11 mouse cellular contexts compared by ENCODE assay signal in the genomic region with DNA sequence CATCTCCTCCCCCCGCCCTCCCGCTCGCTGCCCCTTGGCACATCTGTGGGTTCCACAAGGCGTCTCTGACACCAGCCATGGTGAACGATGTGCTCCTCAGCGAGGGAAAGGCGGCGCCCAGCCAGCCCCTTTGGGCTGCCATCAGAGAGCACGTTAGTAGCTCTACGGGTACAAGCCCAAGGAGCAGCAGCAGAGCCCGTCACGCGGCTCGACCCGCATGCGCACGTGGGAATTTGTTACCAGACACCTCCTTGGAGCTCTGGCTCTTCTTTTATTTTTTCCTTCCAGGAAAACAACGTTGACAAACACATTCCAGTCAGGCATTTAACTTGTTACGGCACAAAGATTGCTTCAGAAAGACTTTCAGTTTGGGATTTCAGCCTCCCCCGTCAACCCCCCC. TPM values are rescaled to one million over a fixed set of nuclear protein-coding genes. Genes with fewer than 3 reads are reported as not detected.
DNase-seq lines count a peak whose midpoint lies in the region; ATAC-seq and TF ChIP-seq lines count a peak whose summit lies in the region.
"Had no signal": no experiment of that assay in that cellular context is flagged by ENCODE, and none has a peak within 500 bp of the region (broad histone marks: within the 10 kb centered on the region; RNA-seq: fewer than 3 reads in every experiment).

No protein-coding gene starts in this region.

- no peaks in the 10 kb centered on the region for H3K4me1 ChIP-seq in intestine, postnatal 0 days (replicated peaks; ENCODE audit: control insufficient read depth, insufficient read depth, low read length)
- H3K4me1 ChIP-seq in intestine, embryonic 15.5 days (replicated peaks): no peaks in the 10 kb centered on the region
- peaks cover 10% of the 10 kb centered on the region; the same call in 1 of the 2 replicates for H3K4me1 ChIP-seq in lung, embryonic 16.5 days (replicated peaks; ENCODE audit: control insufficient read depth, insufficient read depth, low read length)
- no peaks in the 10 kb centered on the region for H3K4me1 ChIP-seq in cerebellum, adult 2 months (ENCODE audit: control insufficient read depth, insufficient read depth, low read length)

- intact Hi-C loops in gastrocnemius, postnatal 14 days (cut with DNase I; ENCODE audit: low total_unique reads): no loop called here

- H3K4me2 ChIP-seq in intestine, postnatal 0 days (replicated peaks; ENCODE audit: low read depth): 0 out of 2 replicates have a peak overlapping the region, but pooled peaks have one; percentile 6
- H3K4me2 ChIP-seq in intestine, embryonic 15.5 days (replicated peaks): no peak overlapping the region
- H3K4me2 ChIP-seq in lung, embryonic 16.5 days (ENCODE audit: low read depth, low read length): peak overlapping the region; percentile 17; the same call in 1 of the 2 replicates
- H3K4me2 ChIP-seq: stomach, embryonic 15.5 days had no signal

- no peak for TF ChIP-seq CTCF in intestine, postnatal 0 days (IDR thresholded peaks at IDR 0.05; ENCODE audit: low read depth)
- no peak for TF ChIP-seq CTCF in cerebellum, adult 2 months (IDR thresholded peaks at IDR 0.05; ENCODE audit: borderline replicate concordance, insufficient read depth, low read depth, low read length)

- H3K36me3 ChIP-seq in intestine, postnatal 0 days (ENCODE audit: control insufficient read depth, insufficient read depth): no peaks in the 10 kb centered on the region
- no peaks in the 10 kb centered on the region for H3K36me3 ChIP-seq in intestine, embryonic 15.5 days
- H3K36me3 ChIP-seq in lung, embryonic 16.5 days (ENCODE audit: control insufficient read depth, insufficient read depth, low read length): no peaks in the 10 kb centered on the region
- H3K36me3 ChIP-seq: stomach, embryonic 15.5 days had no signal

- no peaks in the 10 kb centered on the region for H3K27me3 ChIP-seq in intestine, postnatal 0 days (replicated peaks; ENCODE audit: control insufficient read depth, insufficient read depth, low read length)
- no peaks in the 10 kb centered on the region for H3K27me3 ChIP-seq in intestine, embryonic 15.5 days (replicated peaks)
- no peaks in the 10 kb centered on the region for H3K27me3 ChIP-seq in lung, embryonic 16.5 days (ENCODE audit: control insufficient read depth, insufficient read depth, low read depth, low read length)
- H3K27me3 ChIP-seq in cerebellum, adult 2 months (ENCODE audit: control insufficient read depth, insufficient read depth, low read length): no peaks in the 10 kb centered on the region
- H3K27me3 ChIP-seq: stomach, embryonic 15.5 days had no signal

- no peak for ATAC-seq in intestine, postnatal 0 days
- ATAC-seq in intestine, embryonic 15.5 days: no peak
- peak; percentile 41; the same call in 1 of the 2 replicates for ATAC-seq in lung, embryonic 16.5 days (ENCODE audit: low read depth)
- no peak for ATAC-seq in monocyte, adult 5-6 weeks (replicated peaks; ENCODE audit: insufficient number of reproducible peaks, low FRiP score, low TSS enrichment, poor library complexity, severe bottlenecking)

- no peaks in the 10 kb centered on the region for H3K9me3 ChIP-seq in intestine, postnatal 0 days (ENCODE audit: control insufficient read depth)
- H3K9me3 ChIP-seq in intestine, embryonic 15.5 days: no peaks in the 10 kb centered on the region
- H3K9me3 ChIP-seq in lung, embryonic 16.5 days (ENCODE audit: control insufficient read depth, low read length): no peaks in the 10 kb centered on the region
- H3K9me3 ChIP-seq: stomach, embryonic 15.5 days had no signal

- no peak for TF ChIP-seq POLR2A in cerebellum, adult 2 months (IDR thresholded peaks at IDR 0.05; ENCODE audit: borderline replicate concordance, insufficient read depth, low read length)

- DNase-seq in MN1 (ENCODE audit: low spot score): peak; percentile 41
- peak; percentile 81 for DNase-seq in gastrocnemius, postnatal 14 days
- DNase-seq in thymus, postnatal 4 days: no peak
- no peak for DNase-seq in cerebellum, adult 2 months
- DNase-seq: cerebellum, postnatal 10 days had no signal

- no peak overlapping the region for H3K27ac ChIP-seq in intestine, postnatal 0 days (ENCODE audit: low read depth, low read length)
- no peak overlapping the region for H3K27ac ChIP-seq in intestine, embryonic 15.5 days
- no peak overlapping the region for H3K27ac ChIP-seq in lung, embryonic 16.5 days (ENCODE audit: low read length)
- no peak overlapping the region for H3K27ac ChIP-seq in cerebellum, adult 2 months (ENCODE audit: insufficient read depth, low read length)
- H3K27ac ChIP-seq: stomach, embryonic 15.5 days had no signal

- H3K4me3 ChIP-seq in intestine, postnatal 0 days (ENCODE audit: low read depth, low read length): no peak overlapping the region
- H3K4me3 ChIP-seq in intestine, embryonic 15.5 days (replicated peaks): no peak overlapping the region
- no peak overlapping the region for H3K4me3 ChIP-seq in lung, embryonic 16.5 days (ENCODE audit: low read length)
- H3K4me3 ChIP-seq in cerebellum, adult 2 months (replicated peaks; ENCODE audit: insufficient read depth, low read depth, low read length): no peak overlapping the region
- H3K4me3 ChIP-seq: myocyte; stomach, embryonic 15.5 days had no signal

- H3K9ac ChIP-seq in intestine, postnatal 0 days (ENCODE audit: low read depth, low read length): no peak overlapping the region
- H3K9ac ChIP-seq in intestine, embryonic 15.5 days: no peak overlapping the region
- no peak overlapping the region for H3K9ac ChIP-seq in lung, embryonic 16.5 days (ENCODE audit: low read length)
- H3K9ac ChIP-seq: stomach, embryonic 15.5 days had no signal

- 48% methylated on average over 20 of the region's 20 CpGs for WGBS in intestine, postnatal 0 days
- WGBS in intestine, embryonic 15.5 days: 46% methylated on average over 20 of the region's 20 CpGs
- 31% methylated on average over 20 of the region's 20 CpGs for WGBS in lung, embryonic 16.5 days
- WGBS in cerebellum, adult 2 months: 59% methylated on average over 20 of the region's 20 CpGs

RNA-seq across cellular contexts. Expression of a gene that starts 23.0 kb away (rescaled TPM):
- polyA plus RNA-seq in intestine, postnatal 0 days (2015; fragmentation: Nextera tagmentation; extraction: Ambion mirVana): 6.9 and 8.3 TPM in 2 replicates
- polyA plus RNA-seq in intestine, embryonic 15.5 days (2015; fragmentation: Nextera tagmentation; extraction: Ambion mirVana): 10.7 and 11.2 TPM in 2 replicates
- total RNA-seq in gastrocnemius, postnatal 14 days (2021): 10 to 100 TPM; 19.8 to 20.4 TPM
- polyA plus RNA-seq in lung, embryonic 16.5 days (2015; fragmentation: Nextera tagmentation; extraction: Ambion mirVana): 13.0 and 14.4 TPM in 2 replicates
- polyA plus RNA-seq in cerebellum, adult 2 months (2012; rRNA removed): 37.0 and 41.0 TPM in 2 replicates
- total RNA-seq in monocyte, adult 5-6 weeks (2017): 0.19 to 0.21 TPM in 2 of 3 replicates, not detected in the other

RNA-seq across cellular contexts. Expression of a gene that starts 53.7 kb away (rescaled TPM):
- polyA plus RNA-seq in intestine, postnatal 0 days (2015; fragmentation: Nextera tagmentation; extraction: Ambion mirVana): 2.8 and 3.0 TPM in 2 replicates
- polyA plus RNA-seq in intestine, embryonic 15.5 days (2015; fragmentation: Nextera tagmentation; extraction: Ambion mirVana): 4.5 and 5.1 TPM in 2 replicates
- total RNA-seq in gastrocnemius, postnatal 14 days (2021): under 1 TPM in 1 of 2 experiments, not detected in 1; 0.09 TPM
- polyA plus RNA-seq in lung, embryonic 16.5 days (2015; fragmentation: Nextera tagmentation; extraction: Ambion mirVana): 0.38 and 0.50 TPM in 2 replicates
- 143 and 154 TPM in 2 replicates for polyA plus RNA-seq in cerebellum, adult 2 months (2012; rRNA removed)
- not detected in 3 replicates for total RNA-seq in monocyte, adult 5-6 weeks (2017)
- polyA plus RNA-seq: myocyte had no signal

Comparison
In these comparisons a context has a peak if more than half of its experiments do, and no peak if none do; other contexts are left out.
1. DNase-seq: peak in MN1 (single experiment) and gastrocnemius, postnatal 14 days (single experiment); none in thymus, postnatal 4 days (single experiment) and cerebellum, adult 2 months (0 of 2).
2. RNA of a gene that starts 53.7 kb away (polyA plus RNA-seq): 143 to 154 TPM in cerebellum, adult 2 months; 4.5 to 5.1 TPM in intestine, embryonic 15.5 days, 2.8 to 3.0 TPM in intestine, postnatal 0 days and 0.38 to 0.50 TPM in lung, embryonic 16.5 days; every median in the first group is over 10 times any median in the second.